Mouse (Mus musculus) liver, postnatal 0 days (tissue): ENCODE measurements at regions not wholly inside any gene's neighbourhood (a gene's known extent, or its start where the extent isn't known, plus 50 kb on each side); places are given as distances from the start of the nearest gene placed in this dataset.

ENCODE experiments used
- ATAC-seq: fragments of 200-750 bp; cut with Nextera tagmentation; 2 replicates; pipeline ENCODE4 v1.8.0; 2017; ENCODE audit warnings: mild to moderate bottlenecking, moderate library complexity
- DNase-seq: peaks from one replicate; pipeline ENCODE4 v3.0.0-alpha.2; 2016
- H3K27ac ChIP-seq: fragments of 300-500 bp; sonication (generic); 2 replicates; pipeline ENCODE4 v1.5.1; 2014; ENCODE audit warnings: antibody characterized with exemption, moderate library complexity, mild to moderate bottlenecking, low read depth
- H3K27me3 ChIP-seq: fragments of 300-500 bp; sonication (generic); 2 replicates; pipeline ENCODE4 v1.6.1; 2014; ENCODE audit warnings: low read length, control low read depth, mixed read lengths; ENCODE audit not compliant: insufficient read depth
- H3K36me3 ChIP-seq: fragments of 300-500 bp; sonication (generic); replicated peaks from 2 replicates; pipeline ENCODE4 v1.6.1; 2014; ENCODE audit warnings: mild to moderate bottlenecking, control low read depth, low read length, moderate library complexity, mixed read lengths; ENCODE audit not compliant: insufficient read depth
- H3K4me1 ChIP-seq: fragments of 300-500 bp; sonication (generic); 2 replicates; pipeline ENCODE4 v1.6.1; 2014; ENCODE audit warnings: antibody characterized with exemption, mild to moderate bottlenecking, control low read depth; ENCODE audit not compliant: insufficient read depth
- H3K4me2 ChIP-seq: fragments of 300-500 bp; sonication (generic); 2 replicates; pipeline ENCODE4 v1.6.1; 2014; ENCODE audit warnings: low read depth, mild to moderate bottlenecking, low read length, moderate library complexity, mixed read lengths
- H3K4me3 ChIP-seq: fragments of 300-500 bp; sonication (generic); 2 replicates; pipeline ENCODE4 v1.5.1; 2014; ENCODE audit warnings: low read depth, low read length
- H3K9ac ChIP-seq: fragments of 300-500 bp; sonication (generic); replicated peaks from 2 replicates; pipeline ENCODE4 v1.6.1; 2014; ENCODE audit warnings: mild to moderate bottlenecking, moderate library complexity
- H3K9me3 ChIP-seq: fragments of 300-500 bp; sonication (generic); 2 replicates; pipeline ENCODE4 v1.6.1; 2016; ENCODE audit warnings: mild to moderate bottlenecking, control low read depth, low read length, mixed read lengths
- CTCF ChIP-seq: sonication (generic); IDR thresholded peaks from 2 replicates; pipeline ENCODE4 v1.5.1; 2016; ENCODE audit warnings: antibody characterized with exemption, low read depth
- EP300 ChIP-seq: IDR thresholded peaks from 2 replicates; pipeline ENCODE4 v1.6.1; 2016; ENCODE audit warnings: antibody characterized with exemption, low read depth, mild to moderate bottlenecking
- WGBS: fragments of 180-500 bp; shearing (Covaris S2); extraction: QIAGEN DNeasy Blood & Tissue Kit; methylation state at CpG from one replicate; pipeline ENCODE4 v1.1.7; 2014; ENCODE audit not compliant: insufficient replicate concordance; 5-methylcytosine and 5-hydroxymethylcytosine counted together

DNA sequence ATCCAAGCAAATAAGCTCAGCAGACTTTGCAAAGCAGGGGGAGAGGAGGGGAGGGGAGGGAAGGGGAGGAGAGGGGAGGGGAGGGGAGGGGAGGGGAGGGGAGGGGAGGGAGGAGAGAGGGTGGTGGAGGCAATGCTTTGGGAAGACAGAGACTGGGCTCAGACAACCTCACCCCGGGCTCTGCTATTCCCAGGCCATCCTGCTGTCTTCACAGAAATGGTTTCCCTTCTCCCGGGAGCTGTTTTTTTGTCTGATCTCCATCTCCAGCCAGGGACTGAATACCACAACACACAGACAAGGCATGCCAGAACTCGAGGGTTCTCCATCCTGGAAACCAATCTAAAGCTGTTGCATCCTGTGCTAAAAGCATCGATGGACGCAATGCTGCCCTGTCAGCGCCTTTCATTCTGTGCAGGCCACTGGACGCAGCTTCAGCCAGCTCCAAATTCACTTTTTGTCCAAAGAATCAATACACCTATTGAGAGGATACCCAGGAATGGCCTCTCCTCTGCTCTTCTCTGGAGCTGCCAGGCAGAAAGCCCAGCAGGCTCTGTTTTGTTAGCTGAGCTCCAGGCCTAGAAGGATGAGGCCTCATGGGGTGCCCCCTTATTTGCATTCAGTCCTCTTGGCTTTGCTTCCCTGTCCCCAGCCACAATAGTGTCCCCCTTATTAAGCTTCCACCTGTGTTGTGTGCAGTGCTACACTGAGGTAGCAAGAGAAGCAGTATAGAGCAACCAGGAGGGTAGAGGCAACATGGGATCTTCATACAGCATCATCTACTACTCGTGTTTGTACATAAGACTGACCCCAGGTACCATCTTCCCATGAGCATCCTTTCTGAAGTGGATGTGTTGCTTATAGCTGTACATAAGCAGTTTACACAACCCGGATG lies 90.6 kb downstream of the Zfp169 start:
- Histone ChIP-seq H3K4me2 (no peak overlapping the region), H3K4me1 (no peaks in the 10 kb centered on the region), H3K27ac (no peak overlapping the region), H3K36me3 (no peaks in the 10 kb centered on the region), H3K9ac (no peak overlapping the region), H3K27me3 (no peaks in the 10 kb centered on the region), H3K9me3 (no peaks in the 10 kb centered on the region), H3K4me3 (no peak overlapping the region)
- 63% methylated on average over 9 of the region's 9 CpGs for WGBS
- ATAC-seq (no peak), DNase-seq (no peak)
- TF ChIP-seq EP300, result no peak
- TF ChIP-seq CTCF, result no peak

DNA sequence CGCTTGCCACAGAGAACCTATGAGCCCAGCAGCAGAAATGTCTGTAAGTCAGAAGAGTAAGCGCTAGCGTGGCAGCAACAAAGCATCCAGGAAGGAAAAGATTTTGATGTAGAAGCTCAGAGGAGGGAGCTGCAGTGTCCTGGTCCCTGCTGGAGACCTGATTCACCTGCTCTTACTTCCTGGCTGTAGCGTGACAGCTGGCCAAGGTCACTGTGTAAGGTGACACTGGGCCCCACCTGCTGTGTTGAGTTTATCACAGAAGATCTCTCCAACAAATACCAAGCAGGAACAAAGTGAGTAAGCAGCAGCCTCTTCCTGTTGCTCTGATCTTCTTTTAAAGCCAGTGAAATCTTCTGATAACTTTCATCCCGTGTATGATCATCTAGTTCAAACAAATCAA lies 86.4 kb downstream of the Zfp169 start:
- H3K9ac ChIP-seq, result no peak overlapping the region
- DNase-seq, result no peak
- WGBS, result 60% methylated on average over 5 of the region's 5 CpGs
- no peaks in the 10 kb centered on the region for H3K36me3 ChIP-seq
- TF ChIP-seq CTCF (no peak), EP300 (no peak)
- H3K9me3 ChIP-seq, result no peaks in the 10 kb centered on the region
- ATAC-seq, result no peak
- no peak overlapping the region for H3K4me3 ChIP-seq
- no peaks in the 10 kb centered on the region for H3K27me3 ChIP-seq
- H3K4me1 ChIP-seq, result no peaks in the 10 kb centered on the region
- no peak overlapping the region for H3K27ac ChIP-seq
- no peak overlapping the region for H3K4me2 ChIP-seq

DNA sequence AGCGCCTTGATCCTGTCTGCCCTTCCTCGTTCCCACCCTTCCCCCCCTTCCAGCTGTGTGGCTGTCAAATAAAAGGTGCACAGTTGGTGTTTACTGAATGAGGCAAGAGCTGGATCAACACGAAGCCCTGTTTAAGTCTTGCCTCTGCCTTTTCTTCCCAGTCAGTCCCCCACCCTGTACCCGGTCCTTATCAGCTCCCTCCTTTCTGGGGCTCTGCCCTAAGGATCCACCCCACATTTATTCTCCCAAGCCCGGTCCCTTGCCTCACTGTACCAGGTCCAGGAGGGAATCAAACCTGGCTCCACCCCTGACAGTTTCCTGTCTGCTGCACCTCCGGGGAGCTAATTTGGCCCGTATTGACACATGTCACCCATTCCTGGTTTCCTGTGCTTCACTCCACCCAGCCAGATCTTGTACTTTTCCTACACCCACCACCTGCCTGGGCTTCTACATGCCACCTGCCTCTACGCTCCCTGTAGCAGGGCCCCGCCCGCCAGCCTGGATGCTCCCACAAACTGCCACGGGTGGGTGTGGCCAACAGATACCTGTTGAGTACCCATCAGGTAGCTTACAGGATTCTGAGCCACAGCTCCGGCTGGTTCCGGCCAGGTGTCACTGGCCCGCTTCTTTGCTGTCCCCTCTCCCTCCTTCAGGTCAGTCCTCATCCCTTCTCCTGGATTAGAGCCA lies 76.4 kb downstream of the Zfp169 start:
- ATAC-seq, result no peak
- 54% methylated on average over 14 of the region's 14 CpGs for WGBS
- no peak overlapping the region for H3K4me3 ChIP-seq

More for the DNA sequence above, 76.4 kb downstream of the Zfp169 start:
- Histone ChIP-seq H3K27me3 (no peaks in the 10 kb centered on the region), H3K36me3 (no peaks in the 10 kb centered on the region), H3K27ac (no peak overlapping the region), H3K9ac (no peak overlapping the region), H3K4me2 (peak overlapping the region; percentile 32; the same call in 1 of the 2 replicates), H3K9me3 (no peaks in the 10 kb centered on the region), H3K4me1 (0 out of 2 replicates have a peak, but pooled peaks cover 4% of the 10 kb centered on the region)
- no peak for DNase-seq
- no peak for TF ChIP-seq EP300
- TF ChIP-seq CTCF, result no peak
